Mouse (Mus musculus) limb, embryonic 12.5 days (tissue): Measurements from ENCODE around the gene 9930111J21Rik1. TPM values are rescaled to one million over a fixed set of nuclear protein-coding genes. Genes with fewer than 3 reads are reported as not detected.
"Not testable (repeated sequence)": the region's sequence is repeated elsewhere in the genome, so short reads cannot be mapped to it uniquely, and the experiment has no call there.

Experiments used
- ATAC-seq: fragments of 200-750 bp; cut with Nextera tagmentation; 2 replicates; pipeline ENCODE4 v1.8.0; 2017; ENCODE audit warnings: low read depth, moderate TSS enrichment; ENCODE audit not compliant: insufficient number of reproducible peaks, insufficient read depth, low FRiP score, low TSS enrichment
- H3K27ac ChIP-seq: fragments of 300-500 bp; sonication (generic); 2 replicates; pipeline ENCODE4 v1.5.1; 2016; ENCODE audit warnings: mild to moderate bottlenecking, moderate library complexity
- H3K27me3 ChIP-seq: fragments of 300-500 bp; sonication (generic); 2 replicates; pipeline ENCODE4 v1.6.1; 2016; ENCODE audit warnings: mild to moderate bottlenecking, moderate library complexity
- H3K36me3 ChIP-seq: fragments of 300-500 bp; sonication (generic); 2 replicates; pipeline ENCODE4 v1.6.1; 2016; ENCODE audit warnings: mild to moderate bottlenecking, moderate library complexity
- H3K4me1 ChIP-seq: fragments of 300-500 bp; sonication (generic); replicated peaks from 2 replicates; pipeline ENCODE4 v1.6.1; 2016
- H3K4me2 ChIP-seq: fragments of 300-500 bp; sonication (generic); 2 replicates; pipeline ENCODE4 v1.6.1; 2016; ENCODE audit warnings: mild to moderate bottlenecking, moderate library complexity
- H3K4me3 ChIP-seq: fragments of 300-500 bp; sonication (generic); replicated peaks from 2 replicates; pipeline ENCODE4 v1.5.1; 2016; ENCODE audit warnings: mild to moderate bottlenecking
- H3K9ac ChIP-seq: fragments of 300-500 bp; sonication (generic); replicated peaks from 2 replicates; pipeline ENCODE4 v1.6.1; 2016; ENCODE audit warnings: mild to moderate bottlenecking, moderate library complexity
- H3K9me3 ChIP-seq: fragments of 300-500 bp; sonication (generic); 2 replicates; pipeline ENCODE4 v1.6.1; 2016; ENCODE audit warnings: mild to moderate bottlenecking, moderate library complexity
- WGBS: fragments of 180-500 bp; shearing (Covaris S2); methylation state at CpG from one replicate; pipeline ENCODE4 v1.1.7; 2016; 5-methylcytosine and 5-hydroxymethylcytosine counted together
- polyA plus RNA-seq: library from polyadenylated mRNA; unstranded; fragments of >200 nt; fragmentation: Nextera tagmentation; extraction: Ambion mirVana; gene quantifications from 2 replicates; pipeline ENCODE4 v1.2.1, GENCODE M21; 2016

The 9930111J21Rik1 gene
- polyA plus RNA-seq, 1 experiment from 2014 or later, result 0.19 TPM

DNA sequence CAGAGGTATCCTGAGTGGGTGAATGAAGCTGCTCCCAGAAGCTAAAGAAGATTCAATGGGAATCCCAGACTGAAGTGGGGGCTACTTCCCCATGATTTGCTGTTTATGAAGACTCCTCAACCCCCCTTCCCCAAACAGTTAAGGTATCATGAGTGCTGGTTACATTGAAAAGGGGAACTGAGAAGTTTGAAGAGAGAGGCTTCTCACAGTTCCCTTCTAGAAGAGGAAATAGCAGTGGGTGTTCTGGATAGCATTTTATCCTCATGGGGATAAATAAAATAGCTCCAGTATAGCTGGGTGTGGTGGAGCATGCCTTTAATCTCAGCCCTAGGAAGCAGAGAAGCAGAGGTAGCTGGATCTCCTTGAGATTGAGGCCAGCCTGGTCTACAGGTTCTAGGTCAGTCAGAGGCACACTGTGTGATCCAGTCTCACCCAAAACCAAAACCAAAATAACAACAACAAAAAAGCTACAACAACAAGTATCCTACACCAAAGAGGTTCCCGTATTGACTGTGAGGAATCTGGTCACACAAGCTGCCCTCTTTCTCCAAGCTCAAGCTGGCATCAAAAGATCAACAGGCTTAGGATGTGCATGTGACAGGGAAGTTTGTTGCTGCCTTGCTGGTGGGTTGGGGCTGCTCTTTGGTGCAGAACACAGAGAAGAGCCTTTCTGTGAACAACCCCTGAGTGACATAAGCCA lies 808 bp downstream of the 9930111J21Rik1 start, which contains the start of gene Olfr56:
TSS of gene Olfr56 (plus strand) at position 650 of the 700 bp plus-strand sequence.
- WGBS, result no CpG with 5 or more reads among the region's 1 CpGs

DNA sequence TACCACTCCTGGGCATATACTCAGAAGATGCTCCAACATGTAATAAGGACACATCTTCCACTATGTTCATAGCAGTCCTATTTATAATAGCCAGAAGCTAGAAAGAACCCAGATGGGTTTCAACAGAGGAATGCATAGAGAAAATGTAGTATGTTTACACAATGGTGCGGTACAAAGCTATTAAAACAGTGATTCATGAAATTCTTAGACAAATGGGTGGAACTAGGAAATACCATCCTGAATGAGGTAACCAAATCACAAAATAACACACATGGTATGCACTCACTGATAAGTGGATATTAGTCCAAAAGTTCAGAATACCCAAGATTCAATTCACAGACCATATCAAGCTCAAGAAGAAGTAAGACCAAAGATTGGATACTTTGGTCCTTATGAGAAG lies 4.5 kb downstream of the 9930111J21Rik1 start:
- not testable (repeated sequence) for H3K9me3 ChIP-seq, H3K27ac ChIP-seq, ATAC-seq, H3K4me1 ChIP-seq, H3K4me3 ChIP-seq, H3K9ac ChIP-seq, H3K27me3 ChIP-seq, H3K4me2 ChIP-seq, H3K36me3 ChIP-seq
- whole genome bisulfite sequencing, result no CpG with 5 or more reads among the region's 1 CpGs

More for the DNA sequence above, 808 bp downstream of the 9930111J21Rik1 start, which contains the start of gene Olfr56:
- H3K36me3 ChIP-seq, H3K27ac ChIP-seq, H3K27me3 ChIP-seq, H3K4me3 ChIP-seq, H3K9ac ChIP-seq, ATAC-seq, H3K4me2 ChIP-seq, H3K9me3 ChIP-seq, H3K4me1 ChIP-seq: not testable (repeated sequence)

- not testable (repeated sequence) for H3K36me3 ChIP-seq, H3K4me1 ChIP-seq
These were observed 33.1 kb downstream of the 9930111J21Rik1 start, which contains the start of gene Psme2b for GRCm38 (mm10) chr11:48946090-48946489. Gene Psme2b, minus strand, starts transcription at chr11:48946190.

DNA sequence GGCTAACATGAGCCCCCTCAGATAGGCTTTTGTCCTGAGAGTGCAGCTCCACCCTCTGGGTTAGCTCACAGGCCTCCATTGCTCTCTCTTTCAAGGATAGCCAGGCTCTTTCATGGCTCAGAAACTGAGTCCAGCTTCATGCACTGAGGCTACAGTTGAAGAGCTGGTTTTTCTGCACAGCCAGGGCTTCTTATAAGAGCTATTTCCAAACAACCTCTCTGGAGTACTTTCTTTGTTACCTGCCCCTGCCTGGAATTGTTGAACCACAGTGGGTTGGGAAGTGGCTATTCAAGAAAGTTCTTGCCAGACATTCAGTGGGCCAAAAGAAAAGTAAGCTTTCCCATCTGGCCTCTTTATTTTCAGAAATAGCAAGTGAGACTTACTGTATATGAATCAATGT lies 39.9 kb downstream of the 9930111J21Rik1 start:
- not testable (repeated sequence) for H3K4me2 ChIP-seq, H3K4me1 ChIP-seq, H3K27me3 ChIP-seq, H3K4me3 ChIP-seq, ATAC-seq, H3K36me3 ChIP-seq, H3K9me3 ChIP-seq, H3K27ac ChIP-seq, H3K9ac ChIP-seq

More at GRCm38 (mm10) chr11:48946090-48946489, 33.1 kb downstream of the 9930111J21Rik1 start, which contains the start of gene Psme2b:
- not testable (repeated sequence) for H3K9me3 ChIP-seq, ATAC-seq, H3K4me2 ChIP-seq, H3K27me3 ChIP-seq, H3K9ac ChIP-seq, H3K4me3 ChIP-seq, H3K27ac ChIP-seq
- WGBS, result 94% methylated on average over 6 of the region's 6 CpGs

DNA sequence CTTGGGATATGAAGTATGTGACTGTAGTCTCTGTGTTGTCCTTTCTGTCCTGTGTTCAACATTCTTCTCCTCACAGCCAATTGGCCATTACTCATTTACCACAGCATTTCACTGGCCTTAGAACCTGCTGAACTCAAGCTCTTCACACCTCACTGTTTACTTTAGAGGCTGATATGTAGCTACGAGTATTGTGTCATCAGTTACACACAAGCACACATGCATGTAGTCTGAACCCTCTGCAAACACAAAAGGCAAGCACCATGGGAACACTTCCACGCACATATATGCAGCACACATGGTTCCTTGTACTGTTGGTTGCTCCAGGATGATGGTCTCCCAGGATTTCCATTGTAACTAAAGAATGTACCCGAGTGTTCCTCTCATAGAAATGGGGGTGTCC lies 43.9 kb downstream of the 9930111J21Rik1 start:
- not testable (repeated sequence) for ATAC-seq, H3K9ac ChIP-seq, H3K36me3 ChIP-seq, H3K4me1 ChIP-seq, H3K27ac ChIP-seq, H3K27me3 ChIP-seq, H3K4me2 ChIP-seq, H3K9me3 ChIP-seq, H3K4me3 ChIP-seq
- WGBS, result no CpG with 5 or more reads among the region's 3 CpGs

DNA sequence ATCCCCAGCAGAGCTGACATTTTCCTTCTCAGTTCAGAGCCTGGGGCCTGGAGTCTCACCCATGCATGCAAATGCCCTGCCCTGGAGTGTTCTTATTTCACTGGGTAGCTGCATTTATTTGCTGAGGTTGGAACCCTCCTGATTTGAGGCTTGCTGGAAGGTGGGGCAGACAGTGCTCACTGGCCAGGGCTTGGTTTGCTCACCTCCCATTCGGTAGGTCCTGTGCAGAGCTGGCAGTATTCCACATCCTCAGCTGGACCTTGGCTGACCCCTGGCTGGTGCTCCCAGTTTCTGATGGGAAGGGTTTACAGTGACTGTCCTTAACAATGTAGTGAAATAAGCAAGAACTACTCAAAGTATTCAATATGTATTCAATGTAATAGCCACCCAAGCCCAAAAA lies 45.3 kb downstream of the 9930111J21Rik1 start:
- H3K27ac ChIP-seq, H3K36me3 ChIP-seq, H3K4me2 ChIP-seq, H3K9me3 ChIP-seq, H3K4me3 ChIP-seq, ATAC-seq, H3K27me3 ChIP-seq, H3K9ac ChIP-seq, H3K4me1 ChIP-seq: not testable (repeated sequence)
- whole genome bisulfite sequencing, result 80% methylated on average over 1 of the region's 1 CpGs

GRCm38 (mm10) chr11:48933422-48933821 lies 45.8 kb downstream of the 9930111J21Rik1 start:
- ATAC-seq, result not testable (repeated sequence)

DNA sequence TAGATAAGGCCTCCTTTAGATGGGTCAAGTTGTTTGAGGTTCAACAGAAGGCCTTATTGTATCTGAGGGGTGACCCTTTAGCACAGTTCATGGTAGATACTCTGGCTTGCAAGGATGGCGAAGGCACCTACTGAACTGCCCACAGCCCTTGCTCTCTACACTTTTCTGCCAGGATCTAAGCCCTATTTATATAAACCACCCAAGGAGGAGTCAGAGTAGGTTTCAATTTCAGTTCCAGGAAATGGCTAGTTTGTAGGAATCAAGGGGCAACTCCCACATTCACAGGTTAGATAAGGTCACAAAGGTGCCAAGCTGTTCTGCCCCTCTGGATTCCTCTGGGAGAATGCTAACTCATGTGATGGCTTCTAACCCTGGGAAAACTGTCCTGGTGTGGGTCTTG lies 51.1 kb downstream of the 9930111J21Rik1 start:
- H3K9ac ChIP-seq, H3K9me3 ChIP-seq, H3K27me3 ChIP-seq, H3K36me3 ChIP-seq, H3K4me1 ChIP-seq, H3K4me3 ChIP-seq, ATAC-seq, H3K4me2 ChIP-seq, H3K27ac ChIP-seq: not testable (repeated sequence)
- 91% methylated on average over 1 of the region's 1 CpGs for WGBS

More at GRCm38 (mm10) chr11:48933422-48933821, 45.8 kb downstream of the 9930111J21Rik1 start:
- 85% methylated on average over 1 of the region's 1 CpGs for WGBS
- not testable (repeated sequence) for H3K4me1 ChIP-seq, H3K9ac ChIP-seq, H3K4me3 ChIP-seq, H3K36me3 ChIP-seq, H3K9me3 ChIP-seq, H3K4me2 ChIP-seq, H3K27ac ChIP-seq, H3K27me3 ChIP-seq

DNA sequence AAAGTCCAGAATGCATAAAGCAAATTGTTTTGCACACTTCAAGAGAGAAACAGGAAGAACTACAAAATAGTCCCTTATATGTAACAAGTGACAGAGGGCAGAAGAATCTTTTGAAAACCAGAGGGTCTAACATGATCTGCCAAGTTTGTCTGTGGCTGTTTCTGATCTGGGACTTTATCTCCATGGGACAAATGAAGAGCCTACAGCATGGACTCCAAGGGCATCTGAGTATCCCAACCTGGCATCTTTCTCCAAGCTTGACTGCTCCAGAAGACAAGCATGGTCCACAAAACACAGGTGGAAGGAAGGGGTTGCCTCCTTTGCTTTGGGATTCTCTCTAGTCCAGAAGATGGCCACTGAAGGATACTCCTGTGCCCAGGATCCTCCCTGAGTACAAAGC lies 52.8 kb downstream of the 9930111J21Rik1 start:
- not testable (repeated sequence) for H3K4me1 ChIP-seq, ATAC-seq, H3K4me2 ChIP-seq, H3K4me3 ChIP-seq, H3K9ac ChIP-seq, H3K9me3 ChIP-seq, H3K36me3 ChIP-seq, H3K27me3 ChIP-seq, H3K27ac ChIP-seq

DNA sequence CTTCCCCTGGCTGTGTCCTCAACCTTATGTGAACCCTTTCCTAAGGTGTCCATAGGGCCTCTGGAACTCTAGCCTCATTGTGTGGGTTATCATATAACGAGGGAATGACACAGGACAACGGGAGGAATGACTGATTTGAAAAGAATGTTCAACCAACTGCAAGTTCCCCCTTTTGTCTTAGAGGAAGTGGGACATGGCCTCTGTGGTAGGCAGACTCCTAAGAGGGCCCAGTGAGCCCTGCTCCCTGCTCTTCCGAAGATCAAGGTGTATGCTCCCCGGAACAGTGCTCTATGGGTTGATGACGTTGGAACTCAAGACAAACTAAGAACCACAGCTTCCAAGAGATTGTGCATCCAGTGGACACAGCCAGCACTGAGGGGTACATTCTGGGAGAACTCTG lies 55.4 kb downstream of the 9930111J21Rik1 start:
- ATAC-seq, H3K9me3 ChIP-seq, H3K4me3 ChIP-seq, H3K4me2 ChIP-seq, H3K36me3 ChIP-seq, H3K9ac ChIP-seq, H3K4me1 ChIP-seq, H3K27ac ChIP-seq, H3K27me3 ChIP-seq: not testable (repeated sequence)
- 85% methylated on average over 5 of the region's 5 CpGs for WGBS

GRCm38 (mm10) chr11:48918380-48918779 lies 60.8 kb downstream of the 9930111J21Rik1 start:
- no peaks in the 10 kb centered on the region for H3K4me1 ChIP-seq
- no peaks in the 10 kb centered on the region for H3K9me3 ChIP-seq
- no peaks in the 10 kb centered on the region for H3K27me3 ChIP-seq
- no peak overlapping the region for H3K9ac ChIP-seq
- no peak overlapping the region for H3K4me2 ChIP-seq
- no peak overlapping the region for H3K27ac ChIP-seq
- H3K36me3 ChIP-seq, result no peaks in the 10 kb centered on the region
- ATAC-seq, result no peak
- 87% methylated on average over 3 of the region's 3 CpGs for WGBS
- no peak overlapping the region for H3K4me3 ChIP-seq

DNA sequence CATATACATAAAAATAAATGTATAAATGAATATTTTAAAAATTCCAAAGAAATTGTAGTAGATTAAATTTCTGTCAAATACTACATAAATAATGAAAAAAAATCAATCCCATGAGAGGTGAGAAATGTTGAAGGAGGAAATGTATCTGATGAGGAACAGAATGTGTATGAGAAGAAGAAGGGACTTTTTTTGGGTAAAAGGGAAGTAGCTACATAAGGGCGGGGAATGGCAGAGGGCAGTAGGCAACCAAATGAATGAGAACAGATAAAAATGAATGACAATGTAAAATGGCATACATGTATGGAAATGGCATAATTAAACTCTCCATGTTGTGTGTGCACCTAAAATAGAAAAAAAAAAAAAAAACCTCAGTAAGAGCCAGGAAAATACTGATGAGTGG lies 65.6 kb downstream of the 9930111J21Rik1 start:
- H3K9ac ChIP-seq, result no peak overlapping the region
- no peak overlapping the region for H3K4me2 ChIP-seq
- H3K36me3 ChIP-seq, result no peaks in the 10 kb centered on the region
- 87% methylated on average over 1 of the region's 1 CpGs for WGBS
- no peaks in the 10 kb centered on the region for H3K9me3 ChIP-seq
- H3K27me3 ChIP-seq, result no peaks in the 10 kb centered on the region
- no peak overlapping the region for H3K4me3 ChIP-seq
- H3K27ac ChIP-seq, result no peak overlapping the region
- no peak for ATAC-seq
- H3K4me1 ChIP-seq, result no peaks in the 10 kb centered on the region
